Mouse (Mus musculus) MEL (cell line): Measurements from ENCODE around the gene Pdzd2. TPM values are rescaled to one million over a fixed set of nuclear protein-coding genes. Genes with fewer than 3 reads are reported as not detected.

Experiments used
- DNase-seq: peaks from one replicate; pipeline ENCODE4 v3.0.0; 2011; ENCODE audit warnings: low read depth, low spot score
- H3K27ac ChIP-seq: 2 replicates; pipeline ENCODE4 v1.5.1; 2012; ENCODE audit warnings: low read depth, mild to moderate bottlenecking, control low read depth, low read length, moderate library complexity; ENCODE audit not compliant: control insufficient read depth
- H3K27me3 ChIP-seq, 2 experiments: fragments of 150-350 bp in 1 of 2; sonication (generic) in 1 of 2; 2 replicates each; pipeline ENCODE4 v1.6.1; 2012; ENCODE audit warnings: low read length in 2 of 2, mild to moderate bottlenecking in 2 of 2, improper control_type of control experiment in 1 of 2, moderate library complexity in 1 of 2; ENCODE audit not compliant: insufficient read depth in 2 of 2, control insufficient read depth in 1 of 2
- H3K36me3 ChIP-seq, 2 experiments: 2 replicates each; pipeline ENCODE4 v1.6.1; 2012 to 2014; ENCODE audit warnings: low read length in 2 of 2, improper control_type of control experiment in 1 of 2, inconsistent platforms in 1 of 2, mild to moderate bottlenecking in 1 of 2; ENCODE audit not compliant: insufficient read depth in 2 of 2, control insufficient read depth in 1 of 2
- H3K4me1 ChIP-seq, 2 experiments: fragments of 150-350 bp in 1 of 2; sonication (generic) in 1 of 2; 2 replicates each; pipeline ENCODE4 v1.6.1; 2012; ENCODE audit warnings: low read length in 2 of 2, improper control_type of control experiment in 1 of 2, mild to moderate bottlenecking in 1 of 2; ENCODE audit not compliant: insufficient read depth in 2 of 2, control insufficient read depth in 1 of 2
- H3K4me3 ChIP-seq, 2 experiments: fragments of 150-350 bp in 1 of 2; sonication (generic) in 1 of 2; 2 replicates each; pipeline ENCODE4 v1.5.1; 2012; ENCODE audit warnings: low read depth in 2 of 2, low read length in 2 of 2, mild to moderate bottlenecking in 2 of 2, moderate library complexity in 2 of 2, control low read depth in 1 of 2, improper control_type of control experiment in 1 of 2; ENCODE audit not compliant: control insufficient read depth in 1 of 2, insufficient read depth in 1 of 2
- H3K79me2 ChIP-seq: 2 replicates; pipeline ENCODE4 v1.6.1; 2012; ENCODE audit warnings: mild to moderate bottlenecking, low read length, moderate library complexity; ENCODE audit not compliant: control insufficient read depth, poor library complexity, insufficient read depth
- H3K9ac ChIP-seq: 2 replicates; pipeline ENCODE4 v1.6.1; 2012; ENCODE audit warnings: low read depth, mild to moderate bottlenecking, control low read depth, low read length, moderate library complexity; ENCODE audit not compliant: control insufficient read depth, poor library complexity, severe bottlenecking
- H3K9me3 ChIP-seq: fragments of 150-350 bp; sonication (generic); replicated peaks from 2 replicates; pipeline ENCODE4 v1.6.1; 2012; ENCODE audit warnings: mild to moderate bottlenecking, low read length, improper control_type of control experiment, moderate library complexity; ENCODE audit not compliant: insufficient read depth
- BHLHE40 ChIP-seq: IDR thresholded peaks from 2 replicates; pipeline ENCODE4 v1.6.1; 2012; ENCODE audit warnings: low read depth, mild to moderate bottlenecking, inconsistent platforms, low read length, improper control_type of control experiment, borderline replicate concordance
- CHD1 ChIP-seq: IDR thresholded peaks from 2 replicates; pipeline ENCODE4 v1.6.1; 2012; ENCODE audit warnings: low read depth, mild to moderate bottlenecking, inconsistent platforms, low read length, improper control_type of control experiment
- ELF1 ChIP-seq: IDR thresholded peaks from 2 replicates; pipeline ENCODE4 v1.6.1; 2014; ENCODE audit warnings: low read depth, mild to moderate bottlenecking, inconsistent platforms, low read length, improper control_type of control experiment, moderate library complexity
- GATA1 ChIP-seq: IDR thresholded peaks from 2 replicates; pipeline ENCODE4 v1.6.1; 2011; ENCODE audit warnings: low read depth, low read length, improper control_type of control experiment
- MAFK ChIP-seq: IDR thresholded peaks from 2 replicates; pipeline ENCODE4 v1.6.1; 2011; ENCODE audit warnings: low read depth, mild to moderate bottlenecking, low read length, improper control_type of control experiment, borderline replicate concordance
- MAZ ChIP-seq: IDR thresholded peaks from 2 replicates; pipeline ENCODE4 v1.6.1; 2012; ENCODE audit warnings: low read depth, mild to moderate bottlenecking, inconsistent platforms, low read length, improper control_type of control experiment
- MEF2A ChIP-seq: IDR thresholded peaks from 2 replicates; pipeline ENCODE4 v1.6.1; 2014; ENCODE audit warnings: low read depth, mild to moderate bottlenecking, inconsistent platforms, low read length, improper control_type of control experiment; ENCODE audit not compliant: poor library complexity, insufficient replicate concordance, severe bottlenecking; ENCODE audit errors: extremely low read depth
- MXI1 ChIP-seq: IDR thresholded peaks from 2 replicates; pipeline ENCODE4 v1.6.1; 2011; ENCODE audit warnings: mild to moderate bottlenecking, low read depth, low read length, improper control_type of control experiment
- MYC ChIP-seq: IDR thresholded peaks from 2 replicates; pipeline ENCODE4 v1.6.1; 2011; ENCODE audit warnings: low read depth, mild to moderate bottlenecking, low read length, improper control_type of control experiment, moderate library complexity
- POLR2A ChIP-seq, 2 experiments: IDR thresholded peaks; 2 replicates each; pipeline ENCODE4 v1.6.1; 2011 to 2012; ENCODE audit warnings: low read length in 2 of 2, mild to moderate bottlenecking in 2 of 2, control low read depth in 1 of 2, improper control_type of control experiment in 1 of 2, low read depth in 1 of 2, moderate library complexity in 1 of 2; ENCODE audit not compliant: control insufficient read depth in 1 of 2, insufficient read depth in 1 of 2, poor library complexity in 1 of 2
- POLR2AphosphoS2 ChIP-seq: IDR thresholded peaks from 2 replicates; pipeline ENCODE4 v1.6.1; 2011; ENCODE audit warnings: low read length, improper control_type of control experiment
- RCOR1 ChIP-seq: IDR thresholded peaks from 2 replicates; pipeline ENCODE4 v1.6.1; 2012; ENCODE audit warnings: low read depth, mild to moderate bottlenecking, inconsistent platforms, low read length, improper control_type of control experiment
- SMC3 ChIP-seq: IDR thresholded peaks from 2 replicates; pipeline ENCODE4 v1.6.1; 2011; ENCODE audit warnings: low read depth, low read length, improper control_type of control experiment
- TBP ChIP-seq: IDR thresholded peaks from 2 replicates; pipeline ENCODE4 v1.8.0; 2011; ENCODE audit warnings: low read depth, low read length, improper control_type of control experiment
- TCF12 ChIP-seq: IDR thresholded peaks from 2 replicates; pipeline ENCODE4 v1.6.1; 2014; ENCODE audit warnings: low read depth, mild to moderate bottlenecking, inconsistent platforms, low read length, improper control_type of control experiment, moderate library complexity
- UBTF ChIP-seq: IDR thresholded peaks from 2 replicates; pipeline ENCODE4 v1.6.1; 2012; ENCODE audit warnings: low read depth, mild to moderate bottlenecking, inconsistent platforms, low read length, improper control_type of control experiment, moderate library complexity, borderline replicate concordance; ENCODE audit not compliant: insufficient read depth
- USF1 ChIP-seq: IDR thresholded peaks from 2 replicates; pipeline ENCODE4 v1.6.1; 2014; ENCODE audit warnings: low read depth, mild to moderate bottlenecking, inconsistent platforms, low read length, improper control_type of control experiment, moderate library complexity
- USF2 ChIP-seq, 2 experiments: IDR thresholded peaks; 2 replicates each; pipeline ENCODE4 v1.6.1; 2011 to 2012; ENCODE audit warnings: improper control_type of control experiment in 2 of 2, low read length in 2 of 2, borderline replicate concordance in 1 of 2, inconsistent platforms in 1 of 2, low read depth in 1 of 2, mild to moderate bottlenecking in 1 of 2; ENCODE audit not compliant: insufficient read depth in 1 of 2
- ZC3H11A ChIP-seq: IDR thresholded peaks from 2 replicates; pipeline ENCODE4 v1.6.1; 2012; ENCODE audit warnings: low read depth, mild to moderate bottlenecking, inconsistent platforms, low read length, improper control_type of control experiment
- ZNF384 ChIP-seq: IDR thresholded peaks from 2 replicates; pipeline ENCODE4 v1.6.1; 2012; ENCODE audit warnings: low read depth, mild to moderate bottlenecking, inconsistent platforms, low read length, improper control_type of control experiment
- polyA plus RNA-seq, 2 experiments: library from polyadenylated mRNA; stranded (reverse) in 1 of 2; unstranded in 1 of 2; fragments of >175 nt in 1 of 2; fragments of >200 nt in 1 of 2; gene quantifications; 2 replicates each; pipeline versions ENCODE4 v1.2.1 to v1.2.4; 2012; ENCODE audit warnings: low replicate concordance in 2 of 2, low read depth in 1 of 2; ENCODE audit not compliant: insufficient read length in 2 of 2, insufficient read depth in 1 of 2, missing spikeins in 1 of 2
- total RNA-seq: library from RNA; depleted of rRNA; stranded (reverse); fragments of 300-350 nt; gene quantifications from 2 replicates; pipeline ENCODE4 v1.2.3, GENCODE M21; 2012

The Pdzd2 gene
- total and polyA plus RNA-seq, 3 experiments = 0.15 to 0.33 TPM; not detected in 1

- H3K9me3 ChIP-seq = no peaks in the 10 kb centered on the region
- no peak overlapping the region for H3K27ac ChIP-seq
- no peaks in the 10 kb centered on the region for H3K36me3 ChIP-seq
- TF ChIP-seq GATA1 (no peak), TCF12 (no peak), TBP (no peak), POLR2AphosphoS2 (no peak), ZNF384 (no peak), USF1 (no peak), ZC3H11A (no peak), RCOR1 (no peak), POLR2A (IDR thresholded peaks at IDR 0.05; ENCODE audit: control insufficient read depth in 1 of 2, insufficient read depth in 1 of 2, low read depth in 1 of 2, low read length in 2 of 2, poor library complexity in 1 of 2) (no peak), MAFK (no peak), UBTF (no peak), CHD1 (no peak), ELF1 (no peak)
- no peak for DNase-seq
- H3K4me3 ChIP-seq = no peak overlapping the region
- H3K27me3 ChIP-seq = no peaks in the 10 kb centered on the region; a peak in 1 of 4 replicates
- H3K79me2 ChIP-seq = no peaks in the 10 kb centered on the region
- peaks cover 0 to 5% of the 10 kb centered on the region in 2 experiments; a peak in 1 of 4 replicates for H3K4me1 ChIP-seq
- H3K9ac ChIP-seq = no peak overlapping the region
Measured at GRCm38 (mm10) chr15:12629164-12629563, 110.6 kb downstream of the Pdzd2 start.

DNA sequence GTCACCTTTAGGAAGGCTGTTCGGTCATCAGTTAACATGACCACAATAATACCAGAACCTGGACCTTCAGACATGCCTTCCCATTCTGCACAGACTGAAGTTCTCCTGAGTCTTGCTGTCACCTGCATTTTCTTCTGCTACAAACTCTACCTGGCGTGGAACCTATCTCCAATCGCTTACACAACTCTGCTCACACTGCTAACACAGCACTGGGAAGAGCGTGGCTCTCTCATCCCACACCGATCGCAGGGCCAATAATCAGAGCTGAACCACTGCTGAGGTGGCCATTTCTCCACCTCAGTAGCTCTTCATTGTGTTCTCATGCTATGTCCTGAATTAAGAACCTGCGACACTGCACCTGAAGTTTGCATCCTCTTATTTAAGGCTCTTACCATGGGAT is 111.3 kb downstream of the Pdzd2 start:
- H3K27me3 ChIP-seq = no peaks in the 10 kb centered on the region; a peak in 1 of 4 replicates
- H3K9me3 ChIP-seq = no peaks in the 10 kb centered on the region
- H3K9ac ChIP-seq = no peak overlapping the region
- no peak for DNase-seq
- TF ChIP-seq MYC (no peak), MAZ (no peak), USF1 (no peak), ZNF384 (no peak), BHLHE40 (no peak), SMC3 (no peak), MXI1 (no peak), USF2 (IDR thresholded peaks at IDR 0.05; ENCODE audit: borderline replicate concordance in 1 of 2, insufficient read depth in 1 of 2, low read depth in 1 of 2, low read length in 2 of 2) (no peak), MEF2A (no peak)
- H3K79me2 ChIP-seq = no peaks in the 10 kb centered on the region
- H3K36me3 ChIP-seq = no peaks in the 10 kb centered on the region
- peaks cover 0 to 5% of the 10 kb centered on the region in 2 experiments; a peak in 1 of 4 replicates for H3K4me1 ChIP-seq
- no peak overlapping the region for H3K4me3 ChIP-seq
- H3K27ac ChIP-seq = no peak overlapping the region
